In genomic region chr3:144460183-144460788, GRCm38 (mm10) we compare ENCODE assay signal across 19 mouse cellular contexts.
DNase-seq lines count a peak whose midpoint lies in the region; ATAC-seq and TF ChIP-seq lines count a peak whose summit lies in the region.
"Had no signal": no experiment of that assay in that cellular context is flagged by ENCODE, and none has a peak within 500 bp of the region (broad histone marks: within the 10 kb centered on the region; RNA-seq: fewer than 3 reads in every experiment).

No protein-coding gene starts in this region.

- no peak for DNase-seq in forebrain, postnatal 0 days
- DNase-seq in forebrain, embryonic 10.5 days (ENCODE audit: extremely low spot score, low spot score) = no peak
- no peak for DNase-seq in kidney, postnatal 36 days
- peak; percentile 24 for DNase-seq in midbrain, postnatal 0 days (ENCODE audit: low spot score)
- no peak for DNase-seq in midbrain, embryonic 11.5 days (ENCODE audit: low spot score, missing footprints)
- no peak for DNase-seq in adrenal gland, postnatal 25 days
- DNase-seq: adrenal gland, postnatal 10 days; cerebellum, adult 18-20 months; gastrocnemius, postnatal 14 days; heart, postnatal 36 days; liver; lung, adult 18-20 months; right cerebral cortex, postnatal 25 days; thymus, postnatal 36 days had no signal

- H3K27ac ChIP-seq in forebrain, postnatal 0 days (ENCODE audit: low read depth, low read length) = no peak overlapping the region
- H3K27ac ChIP-seq in forebrain, embryonic 10.5 days = no peak overlapping the region
- H3K27ac ChIP-seq in kidney, embryonic 16.5 days (ENCODE audit: low read length) = no peak overlapping the region
- no peak overlapping the region for H3K27ac ChIP-seq in midbrain, postnatal 0 days (ENCODE audit: low read depth, low read length)
- no peak overlapping the region for H3K27ac ChIP-seq in midbrain, embryonic 11.5 days (ENCODE audit: low read depth, low read length)

- H3K9me3 ChIP-seq in forebrain, postnatal 0 days (ENCODE audit: low read length) = no peaks in the 10 kb centered on the region
- no peaks in the 10 kb centered on the region for H3K9me3 ChIP-seq in forebrain, embryonic 10.5 days
- no peaks in the 10 kb centered on the region for H3K9me3 ChIP-seq in kidney, embryonic 16.5 days (ENCODE audit: low read length)
- H3K9me3 ChIP-seq in midbrain, postnatal 0 days (ENCODE audit: low read length) = no peaks in the 10 kb centered on the region
- H3K9me3 ChIP-seq in midbrain, embryonic 11.5 days (ENCODE audit: control insufficient read depth, low read length) = no peaks in the 10 kb centered on the region
- H3K9me3 ChIP-seq: neural tube, embryonic 15.5 days had no signal

- no peaks in the 10 kb centered on the region for H3K4me1 ChIP-seq in forebrain, postnatal 0 days (ENCODE audit: insufficient read depth)
- peaks cover 8% of the 10 kb centered on the region; the same call in 1 of the 2 replicates for H3K4me1 ChIP-seq in forebrain, embryonic 10.5 days
- H3K4me1 ChIP-seq in kidney, embryonic 16.5 days (ENCODE audit: insufficient read depth, low read length) = peaks cover 6% of the 10 kb centered on the region; the same call in 1 of the 2 replicates
- H3K4me1 ChIP-seq in midbrain, postnatal 0 days (ENCODE audit: insufficient read depth, low read length) = peaks cover 8% of the 10 kb centered on the region; the same call in 1 of the 2 replicates
- H3K4me1 ChIP-seq in midbrain, embryonic 11.5 days (ENCODE audit: control insufficient read depth, insufficient read depth, low read length) = no peaks in the 10 kb centered on the region

- H3K36me3 ChIP-seq in forebrain, postnatal 0 days (ENCODE audit: insufficient read depth) = peaks cover 12% of the 10 kb centered on the region
- peaks cover 38% of the 10 kb centered on the region for H3K36me3 ChIP-seq in forebrain, embryonic 10.5 days (replicated peaks)
- peaks cover 3% of the 10 kb centered on the region; the same call in 1 of the 2 replicates for H3K36me3 ChIP-seq in kidney, embryonic 16.5 days (ENCODE audit: insufficient read depth, low read length)
- peaks cover 8% of the 10 kb centered on the region; the same call in 1 of the 2 replicates for H3K36me3 ChIP-seq in midbrain, postnatal 0 days (ENCODE audit: insufficient read depth, low read length)
- no peaks in the 10 kb centered on the region; the same call in none of the 2 replicates for H3K36me3 ChIP-seq in midbrain, embryonic 11.5 days (ENCODE audit: control insufficient read depth, insufficient read depth, low read length)

- H3K9ac ChIP-seq in forebrain, postnatal 0 days = no peak overlapping the region
- H3K9ac ChIP-seq in kidney, embryonic 16.5 days (replicated peaks; ENCODE audit: low read length) = no peak overlapping the region
- H3K9ac ChIP-seq in midbrain, postnatal 0 days (replicated peaks; ENCODE audit: low read length, poor library complexity, severe bottlenecking) = no peak overlapping the region
- H3K9ac ChIP-seq in midbrain, embryonic 11.5 days (ENCODE audit: low read length) = no peak overlapping the region
- H3K9ac ChIP-seq: neural tube, embryonic 15.5 days had no signal

- H3K4me3 ChIP-seq in forebrain, postnatal 0 days (ENCODE audit: low read depth, low read length) = no peak overlapping the region
- H3K4me3 ChIP-seq in forebrain, embryonic 10.5 days = no peak overlapping the region
- H3K4me3 ChIP-seq in kidney, embryonic 16.5 days (ENCODE audit: low read length) = no peak overlapping the region
- H3K4me3 ChIP-seq in midbrain, postnatal 0 days (ENCODE audit: low read depth, low read length) = no peak overlapping the region
- no peak overlapping the region for H3K4me3 ChIP-seq in midbrain, embryonic 11.5 days (ENCODE audit: low read depth, low read length)
- H3K4me3 ChIP-seq: erythroblast, embryonic 14.5 days; myocyte; neural tube, embryonic 15.5 days had no signal

- H3K4me2 ChIP-seq in forebrain, postnatal 0 days (ENCODE audit: low read depth) = no peak overlapping the region
- H3K4me2 ChIP-seq in kidney, embryonic 16.5 days (replicated peaks; ENCODE audit: low read depth, low read length) = no peak overlapping the region
- no peak overlapping the region for H3K4me2 ChIP-seq in midbrain, postnatal 0 days (ENCODE audit: low read depth, low read length, poor library complexity, severe bottlenecking)
- no peak overlapping the region for H3K4me2 ChIP-seq in midbrain, embryonic 11.5 days
- H3K4me2 ChIP-seq: neural tube, embryonic 15.5 days had no signal

- 41% methylated on average over 5 of the region's 5 CpGs for WGBS in forebrain, postnatal 0 days
- WGBS in forebrain, embryonic 10.5 days = 87% methylated on average over 5 of the region's 5 CpGs
- 29% methylated on average over 5 of the region's 5 CpGs for WGBS in kidney, embryonic 16.5 days
- WGBS in midbrain, postnatal 0 days = 65% methylated on average over 5 of the region's 5 CpGs
- 85% methylated on average over 5 of the region's 5 CpGs for WGBS in midbrain, embryonic 11.5 days

- 0 out of 2 replicates have a peak, but pooled peaks have one; percentile 36 for ATAC-seq in forebrain, postnatal 0 days
- ATAC-seq in kidney, embryonic 16.5 days (ENCODE audit: low FRiP score, low TSS enrichment) = peak; percentile 12; the same call in 1 of the 2 replicates
- ATAC-seq in midbrain, postnatal 0 days (ENCODE audit: low FRiP score) = no peak
- no peak for ATAC-seq in midbrain, embryonic 11.5 days (ENCODE audit: low FRiP score)
- ATAC-seq: hindbrain, embryonic 16.5 days had no signal

- H3K27me3 ChIP-seq in forebrain, postnatal 0 days (ENCODE audit: insufficient read depth, low read length) = no peaks in the 10 kb centered on the region
- H3K27me3 ChIP-seq in forebrain, embryonic 10.5 days (ENCODE audit: poor library complexity, severe bottlenecking) = no peaks in the 10 kb centered on the region
- H3K27me3 ChIP-seq in kidney, embryonic 16.5 days (ENCODE audit: insufficient read depth, low read length) = no peaks in the 10 kb centered on the region
- no peaks in the 10 kb centered on the region for H3K27me3 ChIP-seq in midbrain, postnatal 0 days (ENCODE audit: insufficient read depth, low read length)
- no peaks in the 10 kb centered on the region for H3K27me3 ChIP-seq in midbrain, embryonic 11.5 days (ENCODE audit: control insufficient read depth, insufficient read depth, low read length)
- H3K27me3 ChIP-seq: neural tube, embryonic 15.5 days had no signal

- no peak for TF ChIP-seq CTCF in forebrain, postnatal 0 days (IDR thresholded peaks at IDR 0.05; ENCODE audit: low read depth)
- no peak for TF ChIP-seq CTCF in midbrain, postnatal 0 days (IDR thresholded peaks at IDR 0.05)

Comparison
In these comparisons a context has a peak if more than half of its experiments do, and no peak if none do; other contexts are left out.
1. ATAC-seq: peak in forebrain, postnatal 0 days (single experiment) and kidney, embryonic 16.5 days (single experiment); none in midbrain, postnatal 0 days (single experiment) and midbrain, embryonic 11.5 days (single experiment).